Mouse (Mus musculus) adrenal gland, adult 10 weeks (tissue): Measurements from ENCODE around the gene Foxp4. TPM values are rescaled to one million over a fixed set of nuclear protein-coding genes. Genes with fewer than 3 reads are reported as not detected.

Experiments used
- polyA plus RNA-seq: library from polyadenylated mRNA; stranded (reverse); fragments of 350-450 nt; fragmentation: Illumina TruSeq; extraction: RNeasy Lipid Tissue Mini Kit (QIAGEN cat#74804); gene quantifications from one replicate; pipeline ENCODE4 v1.2.3, GENCODE M21; 2014; ENCODE audit warnings: low read depth, low replicate concordance

Foxp4 gene
- polyA plus RNA-seq, result 0.29 TPM

DNA sequence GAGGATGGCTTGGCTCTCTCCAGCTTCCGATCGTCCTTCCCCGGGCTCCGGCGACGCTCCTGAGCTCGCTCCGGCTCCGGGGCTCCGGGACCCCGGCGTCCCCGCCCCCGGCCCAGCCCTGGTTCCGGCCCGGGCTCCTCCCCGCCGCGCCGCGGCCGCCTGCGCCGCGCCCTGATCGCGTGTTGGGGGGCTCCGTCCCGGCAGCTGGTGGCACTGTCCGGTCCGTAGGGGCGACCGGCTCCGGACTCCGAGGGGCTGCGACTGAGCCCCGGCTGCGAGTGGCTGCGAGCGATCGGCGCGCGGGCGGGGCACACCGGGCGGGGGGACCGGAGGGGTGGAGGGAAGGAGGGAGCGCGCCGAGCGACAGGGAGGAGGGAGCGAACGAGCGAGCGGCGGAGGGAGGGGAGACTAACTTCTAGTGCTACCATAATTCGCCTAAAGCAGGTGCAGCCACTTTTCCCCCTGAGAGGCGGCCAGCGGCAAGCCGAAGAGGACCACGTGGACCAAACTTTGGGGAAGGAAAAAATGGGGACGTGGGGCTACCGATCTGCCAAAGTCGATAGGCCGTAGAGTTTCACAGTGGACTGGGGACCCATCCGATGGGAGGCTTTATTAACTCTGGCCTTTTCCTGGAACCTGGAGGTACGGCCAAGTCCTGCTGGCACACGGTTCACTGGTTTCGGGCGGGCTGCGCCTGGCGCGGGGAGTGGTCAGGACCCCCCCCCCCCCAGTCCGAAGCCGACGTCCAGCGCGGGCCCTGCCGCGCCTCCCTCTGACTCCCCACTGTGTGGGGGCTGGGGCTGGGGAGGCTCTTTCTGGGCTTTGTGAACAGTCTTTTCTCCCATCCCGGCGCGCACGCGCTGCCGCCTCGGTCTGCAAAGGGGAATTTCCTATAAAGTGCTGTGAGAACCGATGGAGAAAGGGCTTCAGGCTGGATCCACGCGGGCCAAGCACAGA, at the start of gene Foxp4:
TSS of gene Foxp4 (minus strand) at position 263 of the 957 bp plus-strand sequence.

DNA sequence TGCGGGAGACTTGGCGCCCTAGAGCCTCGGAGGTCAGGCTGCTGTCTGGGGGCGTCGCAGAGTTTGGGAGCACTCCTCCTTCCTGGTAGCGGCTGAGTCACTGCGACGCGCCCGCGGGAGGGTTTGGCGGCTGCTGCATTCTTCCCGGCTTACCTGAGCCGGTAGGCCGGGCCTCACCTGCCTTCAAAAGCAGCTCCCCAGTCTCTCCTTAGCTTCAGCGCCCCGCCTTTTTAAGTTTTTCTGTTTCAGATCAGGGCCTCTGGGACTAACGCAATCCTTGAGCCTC, 90.0 kb downstream of the Foxp4 start, which contains the start of gene Mdfi:
TSS of gene Mdfi (minus strand) at position 210 of the 286 bp plus-strand sequence.

Other genes starting within 250 kb of the Foxp4 start
- 27.5 TPM for gene Tomm6, start 236.3 kb downstream of the Foxp4 start, polyA plus RNA-seq
- gene Frs3, start 235.6 kb downstream of the Foxp4 start, polyA plus RNA-seq, result 0.47 TPM
- gene Gm21981, start 230.2 kb downstream of the Foxp4 start, polyA plus RNA-seq, result not detected
- not detected for gene Prickle4, start 229.9 kb downstream of the Foxp4 start, polyA plus RNA-seq
- gene Pgc, start 197.8 kb downstream of the Foxp4 start, polyA plus RNA-seq, result not detected
- gene Tfeb, start 187.6 kb downstream of the Foxp4 start, polyA plus RNA-seq, result not detected
- gene Mdfi, start 90.0 kb downstream of the Foxp4 start, polyA plus RNA-seq, result not detected
- not detected for gene 1700122O11Rik, start 113.6 kb upstream of the Foxp4 start, polyA plus RNA-seq
- not detected for gene 1700067P10Rik, start 164.7 kb upstream of the Foxp4 start, polyA plus RNA-seq
- not detected for gene 9830107B12Rik, start 221.6 kb upstream of the Foxp4 start, polyA plus RNA-seq
- gene A530064D06Rik, start 242.6 kb upstream of the Foxp4 start, polyA plus RNA-seq, result not detected